Mouse (Mus musculus): ENCODE data around the gene Gnpda2. TPM values are rescaled to one million over a fixed set of nuclear protein-coding genes. Genes with fewer than 3 reads are reported as not detected.

Gene Gnpda2
- 11.8 and 16.0 TPM in 2 replicates for polyA plus RNA-seq (2012; rRNA removed; ENCODE audit: low replicate concordance)

GRCm38 (mm10) chr5:69591640-69592461 lies at the start of gene Gnpda2:
Gene Gnpda2 (minus strand): TSS chr5:69592340.

DNA sequence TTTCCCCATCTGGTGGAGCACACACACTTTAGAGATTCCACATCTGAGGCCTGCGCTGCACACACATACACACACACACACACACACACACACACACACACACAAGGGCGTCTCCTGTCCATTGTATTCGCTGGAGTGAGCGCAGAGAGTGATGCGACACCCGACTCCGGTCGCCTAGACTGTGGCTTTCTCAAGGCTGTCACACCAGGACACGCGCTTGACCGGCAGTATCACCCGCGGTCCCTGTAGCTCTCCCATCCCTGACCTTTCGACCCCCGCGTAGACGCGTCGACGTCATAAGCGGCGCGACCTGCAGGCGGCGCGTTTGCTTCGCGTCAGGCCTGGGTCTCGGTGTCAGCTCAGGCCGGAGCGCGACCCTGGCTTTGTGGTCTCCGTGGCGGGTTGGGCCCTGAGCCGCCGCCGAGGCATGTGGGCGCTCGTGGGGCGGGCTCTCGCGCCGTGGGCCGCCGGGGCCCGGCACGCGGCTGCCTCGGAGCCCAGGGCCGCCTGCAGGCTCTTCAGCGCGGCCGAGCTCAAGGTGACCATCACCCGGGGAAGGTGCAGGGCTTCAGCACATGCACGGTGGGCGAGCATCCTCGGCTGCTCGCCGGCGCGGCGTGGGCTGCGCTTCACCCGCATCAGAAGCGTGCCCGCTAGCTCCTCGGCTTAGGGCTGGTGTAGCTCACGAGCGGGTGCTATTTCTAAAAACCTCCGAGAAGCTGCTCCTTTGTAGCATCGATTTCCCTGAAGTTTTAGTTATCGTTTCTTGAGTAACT lies 35.3 kb downstream of the Gnpda2 start, which contains the start of gene Guf1:
TSS of gene Guf1 (plus strand) at position 296 of the 776 bp plus-strand sequence.

GRCm38 (mm10) chr5:69542489-69542888 lies 49.7 kb downstream of the Gnpda2 start, which contains the start of gene Yipf7:
Gene Yipf7 (minus strand): TSS chr5:69542648.

Other genes starting within 250 kb of the Gnpda2 start
- 0.33 TPM in 1 of 2 replicates, not detected in the other for gene Yipf7, start 49.7 kb downstream of the Gnpda2 start, polyA plus RNA-seq (2012; rRNA removed; ENCODE audit: low replicate concordance)
- gene Guf1, start 35.4 kb downstream of the Gnpda2 start, polyA plus RNA-seq (2012; rRNA removed; ENCODE audit: low replicate concordance) = 7.6 and 10.7 TPM in 2 replicates